In the genomic region with DNA sequence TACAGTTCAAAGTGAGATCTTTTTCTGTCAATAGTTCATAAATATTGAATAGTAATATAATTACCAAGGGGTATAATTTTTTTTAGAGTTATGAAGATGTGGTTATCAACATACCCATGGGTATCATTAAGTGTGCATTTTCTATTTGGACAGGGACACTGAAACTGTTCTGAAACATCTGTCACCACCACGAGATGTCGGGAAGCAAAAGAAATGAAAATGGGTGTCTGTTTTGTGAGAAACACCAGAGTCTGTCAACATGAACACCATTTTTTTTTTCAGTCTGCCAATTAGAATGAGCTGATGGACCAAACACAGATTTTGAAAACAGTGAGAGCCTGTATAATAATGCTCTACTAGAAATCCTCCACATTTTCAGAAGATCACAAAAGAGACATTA, we compare ENCODE assay signal across 19 mouse cellular contexts.
DNase-seq lines count a peak whose midpoint lies in the region; ATAC-seq lines count a peak whose summit lies in the region.
"Had no signal": no experiment of that assay in that cellular context is flagged by ENCODE, and none has a peak within 500 bp of the region (broad histone marks: within the 10 kb centered on the region; RNA-seq: fewer than 3 reads in every experiment).

No protein-coding gene starts in this region.

- no peak overlapping the region for H3K4me2 ChIP-seq in forebrain, embryonic 13.5 days
- no peak overlapping the region for H3K4me2 ChIP-seq in midbrain, embryonic 12.5 days (replicated peaks)
- H3K4me2 ChIP-seq in hindbrain, embryonic 13.5 days: no peak overlapping the region
- H3K4me2 ChIP-seq in midbrain, embryonic 15.5 days: no peak overlapping the region
- no peak overlapping the region for H3K4me2 ChIP-seq in liver, embryonic 11.5 days
- H3K4me2 ChIP-seq: heart, embryonic 11.5 days; lung, embryonic 14.5 days had no signal

- no peaks in the 10 kb centered on the region for H3K27me3 ChIP-seq in forebrain, embryonic 13.5 days
- H3K27me3 ChIP-seq in forebrain, embryonic 10.5 days (ENCODE audit: poor library complexity, severe bottlenecking): no peaks in the 10 kb centered on the region
- no peaks in the 10 kb centered on the region for H3K27me3 ChIP-seq in midbrain, embryonic 12.5 days
- H3K27me3 ChIP-seq in midbrain, embryonic 10.5 days (ENCODE audit: low read depth, poor library complexity, severe bottlenecking): no peaks in the 10 kb centered on the region
- H3K27me3 ChIP-seq in hindbrain, embryonic 13.5 days: no peaks in the 10 kb centered on the region
- H3K27me3 ChIP-seq in midbrain, embryonic 15.5 days (replicated peaks): no peaks in the 10 kb centered on the region
- no peaks in the 10 kb centered on the region for H3K27me3 ChIP-seq in liver, embryonic 11.5 days (replicated peaks; ENCODE audit: control insufficient read depth, insufficient read depth, low read length)
- H3K27me3 ChIP-seq: megakaryocyte, embryonic 14.5 days had no signal

- peaks cover 20% of the 10 kb centered on the region for H3K4me1 ChIP-seq in forebrain, embryonic 13.5 days
- no peaks in the 10 kb centered on the region for H3K4me1 ChIP-seq in forebrain, embryonic 10.5 days
- peaks cover 7% of the 10 kb centered on the region; the same call in 1 of the 2 replicates for H3K4me1 ChIP-seq in midbrain, embryonic 12.5 days
- H3K4me1 ChIP-seq in midbrain, embryonic 10.5 days: no peaks in the 10 kb centered on the region
- H3K4me1 ChIP-seq in hindbrain, embryonic 13.5 days (replicated peaks): peaks cover 13% of the 10 kb centered on the region; the same call in 1 of the 2 replicates
- H3K4me1 ChIP-seq in midbrain, embryonic 15.5 days: peaks cover 14% of the 10 kb centered on the region; the same call in 1 of the 2 replicates
- H3K4me1 ChIP-seq in liver, embryonic 11.5 days (replicated peaks; ENCODE audit: control insufficient read depth, insufficient read depth, low read length): no peaks in the 10 kb centered on the region
- H3K4me1 ChIP-seq: megakaryocyte, embryonic 14.5 days had no signal

- H3K9ac ChIP-seq in forebrain, embryonic 13.5 days: no peak overlapping the region
- H3K9ac ChIP-seq in midbrain, embryonic 12.5 days (replicated peaks): no peak overlapping the region
- no peak overlapping the region for H3K9ac ChIP-seq in hindbrain, embryonic 13.5 days
- H3K9ac ChIP-seq in midbrain, embryonic 15.5 days: no peak overlapping the region
- no peak overlapping the region for H3K9ac ChIP-seq in liver, embryonic 11.5 days (ENCODE audit: low read depth, low read length)
- H3K9ac ChIP-seq: liver, embryonic 14.5 days; lung, embryonic 14.5 days had no signal

- H3K9me3 ChIP-seq in forebrain, embryonic 13.5 days (replicated peaks): no peaks in the 10 kb centered on the region
- no peaks in the 10 kb centered on the region for H3K9me3 ChIP-seq in forebrain, embryonic 10.5 days
- H3K9me3 ChIP-seq in midbrain, embryonic 12.5 days: no peaks in the 10 kb centered on the region
- H3K9me3 ChIP-seq in midbrain, embryonic 10.5 days (replicated peaks): no peaks in the 10 kb centered on the region
- no peaks in the 10 kb centered on the region for H3K9me3 ChIP-seq in hindbrain, embryonic 13.5 days
- no peaks in the 10 kb centered on the region for H3K9me3 ChIP-seq in midbrain, embryonic 15.5 days
- H3K9me3 ChIP-seq in liver, embryonic 11.5 days (ENCODE audit: control insufficient read depth, low read length): no peaks in the 10 kb centered on the region
- H3K9me3 ChIP-seq: megakaryocyte, embryonic 14.5 days had no signal

- WGBS in forebrain, embryonic 13.5 days: 40% methylated on average over 2 of the region's 2 CpGs
- WGBS in forebrain, embryonic 10.5 days: 98% methylated on average over 2 of the region's 2 CpGs
- WGBS in midbrain, embryonic 12.5 days: 68% methylated on average over 2 of the region's 2 CpGs
- WGBS in midbrain, embryonic 10.5 days: 85% methylated on average over 2 of the region's 2 CpGs
- WGBS in hindbrain, embryonic 13.5 days: 44% methylated on average over 2 of the region's 2 CpGs
- 45% methylated on average over 2 of the region's 2 CpGs for WGBS in midbrain, embryonic 15.5 days
- 68% methylated on average over 2 of the region's 2 CpGs for whole genome bisulfite sequencing in liver, embryonic 11.5 days

- no peak for DNase-seq in forebrain, embryonic 10.5 days (ENCODE audit: extremely low spot score, low spot score)
- DNase-seq in midbrain, embryonic 10.5 days (ENCODE audit: low spot score): no peak
- DNase-seq in liver, embryonic 11.5 days (ENCODE audit: low spot score): no peak
- no peak for DNase-seq in kidney, postnatal 10 days
- DNase-seq: adrenal gland, postnatal 25 days; cerebellum, adult 9-10 months; kidney, adult 9 months; kidney, postnatal 25 days; lung, embryonic 14.5 days; right cerebral cortex, postnatal 4 days; thymus, postnatal 25 days had no signal

- no peak for ATAC-seq in forebrain, embryonic 13.5 days
- peak; percentile 59 for ATAC-seq in midbrain, embryonic 12.5 days (ENCODE audit: low FRiP score, low read depth)
- ATAC-seq in hindbrain, embryonic 13.5 days (ENCODE audit: low FRiP score): 0 out of 2 replicates have a peak, but pooled peaks have one; percentile 16
- ATAC-seq in midbrain, embryonic 15.5 days (replicated peaks): peak; percentile 66
- ATAC-seq in liver, embryonic 11.5 days (replicated peaks; ENCODE audit: low FRiP score): no peak
- ATAC-seq: intestine, embryonic 16.5 days had no signal

- no peaks in the 10 kb centered on the region for H3K36me3 ChIP-seq in forebrain, embryonic 13.5 days (ENCODE audit: poor library complexity, severe bottlenecking)
- no peaks in the 10 kb centered on the region for H3K36me3 ChIP-seq in forebrain, embryonic 10.5 days (replicated peaks)
- H3K36me3 ChIP-seq in midbrain, embryonic 12.5 days: no peaks in the 10 kb centered on the region
- H3K36me3 ChIP-seq in midbrain, embryonic 10.5 days: no peaks in the 10 kb centered on the region
- H3K36me3 ChIP-seq in hindbrain, embryonic 13.5 days: no peaks in the 10 kb centered on the region
- H3K36me3 ChIP-seq in midbrain, embryonic 15.5 days (replicated peaks): no peaks in the 10 kb centered on the region
- H3K36me3 ChIP-seq in liver, embryonic 11.5 days (ENCODE audit: control insufficient read depth, insufficient read depth, low read length): no peaks in the 10 kb centered on the region

- H3K27ac ChIP-seq in forebrain, embryonic 13.5 days: peak overlapping the region; percentile 61; the same call in 1 of the 2 replicates
- H3K27ac ChIP-seq in forebrain, embryonic 10.5 days: no peak overlapping the region
- peak overlapping the region; percentile 74 for H3K27ac ChIP-seq in midbrain, embryonic 12.5 days (replicated peaks)
- H3K27ac ChIP-seq in midbrain, embryonic 10.5 days (replicated peaks): no peak overlapping the region
- peak overlapping the region; percentile 76 for H3K27ac ChIP-seq in hindbrain, embryonic 13.5 days
- H3K27ac ChIP-seq in midbrain, embryonic 15.5 days: peak overlapping the region; percentile 56
- H3K27ac ChIP-seq in liver, embryonic 11.5 days (ENCODE audit: low read depth, low read length): no peak overlapping the region
- H3K27ac ChIP-seq: liver, embryonic 14.5 days had no signal

- H3K4me3 ChIP-seq in forebrain, embryonic 13.5 days: no peak overlapping the region
- no peak overlapping the region for H3K4me3 ChIP-seq in forebrain, embryonic 10.5 days
- H3K4me3 ChIP-seq in midbrain, embryonic 12.5 days: no peak overlapping the region
- no peak overlapping the region for H3K4me3 ChIP-seq in midbrain, embryonic 10.5 days
- no peak overlapping the region for H3K4me3 ChIP-seq in hindbrain, embryonic 13.5 days
- no peak overlapping the region for H3K4me3 ChIP-seq in midbrain, embryonic 15.5 days
- no peak overlapping the region for H3K4me3 ChIP-seq in liver, embryonic 11.5 days (ENCODE audit: low read depth, low read length)
- H3K4me3 ChIP-seq: megakaryocyte, embryonic 14.5 days had no signal

Comparison
In these comparisons a context has a peak if more than half of its experiments do, and no peak if none do; other contexts are left out.
1. H3K27ac ChIP-seq: peak in forebrain, embryonic 13.5 days (single experiment), midbrain, embryonic 12.5 days (single experiment), hindbrain, embryonic 13.5 days (single experiment) and midbrain, embryonic 15.5 days (single experiment); none in forebrain, embryonic 10.5 days (single experiment), midbrain, embryonic 10.5 days (single experiment) and liver, embryonic 11.5 days (single experiment).
2. ATAC-seq: peak in midbrain, embryonic 12.5 days (single experiment), hindbrain, embryonic 13.5 days (single experiment) and midbrain, embryonic 15.5 days (single experiment); none in forebrain, embryonic 13.5 days (single experiment) and liver, embryonic 11.5 days (single experiment).